In genomic region chr15:79243234-79244042, GRCm38 (mm10) we compare ENCODE assay signal across 8 mouse cellular contexts. TPM values are rescaled to one million over a fixed set of nuclear protein-coding genes. Genes with fewer than 3 reads are reported as not detected.
DNase-seq lines count a peak whose midpoint lies in the region; ATAC-seq lines count a peak whose summit lies in the region.

No protein-coding gene starts in this region.

- H3K4me1 ChIP-seq in intestine, embryonic 14.5 days (replicated peaks; ENCODE audit: control insufficient read depth, insufficient read depth, low read length) = peaks cover 3% of the 10 kb centered on the region; the same call in 1 of the 2 replicates

- H3K4me3 ChIP-seq in intestine, embryonic 14.5 days (ENCODE audit: low read depth, low read length) = no peak overlapping the region

- ATAC-seq in intestine, embryonic 14.5 days (replicated peaks; ENCODE audit: low FRiP score, low TSS enrichment, low read depth) = peak; percentile 96
- ATAC-seq in megakaryocyte progenitor cell, adult 5-6 weeks (replicated peaks; ENCODE audit: poor library complexity) = peak; percentile 100

- H3K4me2 ChIP-seq in intestine, embryonic 14.5 days (ENCODE audit: low read length) = no peak overlapping the region

- peak; percentile 94 to 98 for DNase-seq in adrenal gland, adult (ENCODE audit: inconsistent age in 2 of 2, low spot score in 1 of 2)
- DNase-seq in embryo, embryonic 10.5 days (ENCODE audit: low spot score) = peak; percentile 98
- DNase-seq in gastrocnemius, postnatal 25 days = peak; percentile 95
- DNase-seq in intestine, embryonic 14.5 days (ENCODE audit: low spot score) = peak; percentile 99
- peak; percentile 95 to 99 for DNase-seq in left cerebral cortex, postnatal 10 days (ENCODE audit: extremely low spot score in 1 of 2, low spot score in 2 of 2)
- peak; percentile 99 for DNase-seq in right cerebral cortex, postnatal 10 days (ENCODE audit: low spot score in 2 of 2)
- peak; percentile 95 for DNase-seq in urinary bladder, postnatal 14 days (ENCODE audit: low spot score)

- intact Hi-C loops in left cerebral cortex, postnatal 10 days (cut with DNase I) = loop anchor here (5.0 kb wide), 1 partner anchor 224 kb away; no protein-coding TSS in a partner anchor

- no peaks in the 10 kb centered on the region for H3K27me3 ChIP-seq in intestine, embryonic 14.5 days (replicated peaks; ENCODE audit: control insufficient read depth, insufficient read depth, low read length)

- peaks cover 66% of the 10 kb centered on the region for H3K36me3 ChIP-seq in intestine, embryonic 14.5 days (ENCODE audit: control insufficient read depth, insufficient read depth, low read length)

- no peak overlapping the region for H3K9ac ChIP-seq in intestine, embryonic 14.5 days (ENCODE audit: low read length)

- WGBS in intestine, embryonic 14.5 days = 21% methylated on average over 10 of the region's 10 CpGs

- no peak overlapping the region for H3K27ac ChIP-seq in intestine, embryonic 14.5 days (ENCODE audit: low read depth)

- H3K9me3 ChIP-seq in intestine, embryonic 14.5 days (ENCODE audit: control insufficient read depth, low read length) = no peaks in the 10 kb centered on the region

RNA-seq across cellular contexts. Expression of gene Slc16a8, which starts 11.1 kb away (rescaled TPM):
- under 1 TPM in 1 of 2 experiments, not detected in 1; 0.20 TPM for total RNA-seq in gastrocnemius, postnatal 25 days (2021)
- 0.13 and 0.19 TPM in 2 replicates for polyA plus RNA-seq in intestine, embryonic 14.5 days (2014; fragmentation: Nextera tagmentation; extraction: Ambion mirVana)
- total RNA-seq in left cerebral cortex, postnatal 10 days (2021) = under 1 TPM in 1 of 2 experiments, not detected in 1; 0.19 TPM
- total RNA-seq in megakaryocyte progenitor cell, adult 5-6 weeks (2015) = not detected in 2 replicates
- total RNA-seq in megakaryocyte progenitor cell, adult 5-6 weeks (2017) = not detected in 2 replicates

RNA-seq across cellular contexts. Expression of gene Gm49486, which starts 14.2 kb away (rescaled TPM):
- under 1 TPM; 0.23 to 0.54 TPM for total RNA-seq in gastrocnemius, postnatal 25 days (2021)
- polyA plus RNA-seq in intestine, embryonic 14.5 days (2014; fragmentation: Nextera tagmentation; extraction: Ambion mirVana) = 0.30 and 0.58 TPM in 2 replicates
- total RNA-seq in left cerebral cortex, postnatal 10 days (2021) = 1 to 10 TPM; 1.3 to 1.8 TPM
- total RNA-seq in megakaryocyte progenitor cell, adult 5-6 weeks (2015) = 0.22 and 0.46 TPM in 2 replicates
- not detected in 2 replicates for total RNA-seq in megakaryocyte progenitor cell, adult 5-6 weeks (2017)

RNA-seq across cellular contexts. Expression of gene Pick1, which starts 14.5 kb away (rescaled TPM):
- total RNA-seq in gastrocnemius, postnatal 25 days (2021) = 10 to 100 TPM; 24.8 to 28.5 TPM
- polyA plus RNA-seq in intestine, embryonic 14.5 days (2014; fragmentation: Nextera tagmentation; extraction: Ambion mirVana) = 28.3 and 30.1 TPM in 2 replicates
- 10 to 100 TPM; 53.9 to 59.1 TPM for total RNA-seq in left cerebral cortex, postnatal 10 days (2021)
- 4.1 and 8.3 TPM in 2 replicates for total RNA-seq in megakaryocyte progenitor cell, adult 5-6 weeks (2015)
- 8.8 and 9.0 TPM in 2 replicates for total RNA-seq in megakaryocyte progenitor cell, adult 5-6 weeks (2017)

RNA-seq across cellular contexts. Expression of gene Baiap2l2, which starts 41.9 kb away (rescaled TPM):
- total RNA-seq in gastrocnemius, postnatal 25 days (2021) = 1 to 10 TPM; 1.6 to 1.9 TPM
- polyA plus RNA-seq in intestine, embryonic 14.5 days (2014; fragmentation: Nextera tagmentation; extraction: Ambion mirVana) = 4.8 and 9.4 TPM in 2 replicates
- total RNA-seq in left cerebral cortex, postnatal 10 days (2021) = 1 to 10 TPM; 7.0 to 9.1 TPM
- total RNA-seq in megakaryocyte progenitor cell, adult 5-6 weeks (2015) = 0.27 and 0.34 TPM in 2 replicates
- total RNA-seq in megakaryocyte progenitor cell, adult 5-6 weeks (2017) = not detected in 2 replicates
